Mouse (Mus musculus) thymus, postnatal 4 days (tissue): ENCODE measurements around the gene Spsb1.

Experiments
- DNase-seq: peaks from one replicate; pipeline ENCODE4 v3.0.0; 2021

The Spsb1 gene

GRCm38 (mm10) chr4:149951201-149951600 lies 3.6 kb downstream of the Spsb1 start:
- no peak for DNase-seq

DNA sequence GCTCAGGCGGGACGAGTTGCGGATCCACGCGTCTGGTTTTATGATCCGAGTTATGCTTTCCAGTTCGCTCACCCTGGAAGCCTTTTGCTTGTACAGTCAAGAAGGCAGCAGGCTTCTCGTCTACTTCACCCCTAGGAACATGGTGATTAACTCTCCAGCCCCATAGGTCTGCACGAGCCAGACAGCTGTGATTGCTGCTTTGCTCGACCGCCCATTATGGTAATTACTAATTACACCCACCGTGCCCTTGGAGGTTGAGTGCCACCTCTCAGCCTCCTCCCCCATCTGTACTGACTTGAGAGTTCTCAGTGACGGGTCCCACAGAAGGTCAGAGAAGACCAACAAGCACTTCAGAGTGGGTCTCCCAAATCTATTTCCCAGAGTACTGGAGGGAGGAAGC lies 5.2 kb downstream of the Spsb1 start:
- DNase-seq = no peak

DNA sequence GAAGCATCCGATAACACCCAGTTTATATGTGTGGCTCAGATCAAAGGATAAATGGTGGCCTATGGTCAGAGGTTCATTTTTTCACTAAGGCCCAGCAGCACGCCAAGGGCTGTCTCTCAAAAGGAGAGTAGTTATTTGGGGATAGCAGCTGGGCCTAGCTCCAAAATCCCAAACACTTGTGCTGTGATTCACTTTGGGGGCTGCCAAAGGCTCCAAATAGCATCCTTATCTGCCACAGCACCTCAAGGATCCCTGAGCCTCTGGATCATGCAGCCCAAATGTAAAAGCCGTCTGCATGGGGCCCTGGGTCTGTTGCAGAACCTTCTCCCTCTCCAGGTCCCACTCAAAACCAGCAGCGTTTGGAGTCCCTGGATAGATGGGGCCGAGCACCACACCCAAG lies 6.7 kb downstream of the Spsb1 start:
- no peak for DNase-seq

DNA sequence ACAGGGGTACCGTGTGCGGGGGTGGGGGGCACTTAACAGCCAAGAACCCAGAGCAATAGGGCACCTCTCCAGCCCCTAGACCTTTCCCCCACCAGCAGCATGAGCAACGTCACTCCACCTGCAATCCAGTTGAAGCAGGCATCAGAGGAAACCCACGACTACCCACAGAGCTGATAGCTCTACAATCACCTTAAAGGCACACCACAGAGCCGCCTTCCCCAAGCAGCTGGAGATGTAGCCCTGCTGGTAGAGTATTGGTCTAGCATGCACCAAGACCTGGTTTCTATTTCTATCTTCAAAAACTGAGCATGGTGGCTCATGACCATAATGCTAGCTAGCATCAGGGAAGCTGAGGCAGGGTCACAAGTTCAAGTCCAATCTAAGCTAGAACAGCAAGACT lies 7.4 kb downstream of the Spsb1 start:
- peak; percentile 34 for DNase-seq

DNA sequence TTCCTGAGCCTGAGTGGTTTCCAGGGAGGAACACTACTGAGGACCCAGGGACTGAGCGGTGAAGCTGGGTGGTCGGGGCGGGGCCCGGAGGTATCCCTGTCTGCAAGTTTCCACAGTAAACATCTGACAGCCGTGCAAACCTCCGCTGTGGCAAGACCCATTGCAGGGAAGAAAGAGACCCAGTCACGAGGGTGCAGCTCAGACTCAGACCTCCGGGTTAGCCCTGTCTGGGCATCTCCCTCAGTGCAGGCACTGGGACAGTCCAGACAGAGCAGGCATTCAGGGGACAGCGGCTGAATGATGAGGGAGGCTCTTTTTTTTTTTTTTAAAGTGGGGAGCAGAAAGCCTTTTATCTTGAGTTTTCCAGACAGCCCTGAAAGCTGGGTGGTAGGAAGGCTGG lies 9.6 kb downstream of the Spsb1 start:
- no peak for DNase-seq

- DNase-seq = no peak
Observed at GRCm38 (mm10) chr4:149944214-149944613, 10.6 kb downstream of the Spsb1 start.

DNA sequence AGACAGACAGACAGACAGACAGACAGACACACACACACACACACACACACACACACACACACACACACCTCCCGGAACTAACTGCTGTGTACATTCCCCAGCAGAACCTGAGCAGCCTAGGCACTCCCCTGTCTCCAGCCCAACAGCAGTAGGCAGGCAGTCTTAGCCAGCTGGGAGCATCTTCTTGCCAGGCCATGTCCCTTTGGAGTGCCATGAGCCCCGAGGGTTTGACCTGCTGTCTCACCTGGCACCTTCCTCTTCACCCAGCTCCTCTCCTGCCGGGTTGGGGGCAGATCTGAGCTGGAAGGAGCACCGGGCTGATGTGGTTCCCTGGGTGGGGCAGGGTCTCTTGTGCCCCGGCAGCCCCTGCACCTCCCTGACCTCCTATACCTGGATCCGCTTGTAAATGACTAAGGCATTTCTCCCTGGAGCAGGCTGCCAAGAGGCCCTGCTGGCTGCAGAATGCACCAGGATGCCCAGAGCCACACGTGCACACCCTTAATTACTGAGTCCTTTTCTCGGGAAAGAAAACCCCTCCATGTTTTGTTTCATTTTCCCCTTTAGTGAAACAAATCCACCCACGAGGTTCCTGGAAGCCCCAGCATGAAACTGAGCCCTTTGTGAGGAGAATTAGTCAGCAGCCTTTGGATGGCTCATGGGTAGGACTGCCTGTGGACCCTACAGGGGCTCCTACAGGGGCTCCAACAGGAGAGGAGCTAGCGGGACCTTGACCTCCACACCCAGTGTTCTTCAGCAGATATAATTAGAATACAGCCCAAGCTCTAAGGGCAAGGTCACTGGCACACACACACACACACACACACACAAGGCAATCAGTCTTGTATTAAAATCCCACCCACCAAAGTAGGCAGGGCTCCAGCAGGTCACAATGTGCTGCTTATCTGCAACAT lies 11.8 kb downstream of the Spsb1 start:
- DNase-seq = no peak

GRCm38 (mm10) chr4:149941067-149941755 lies 13.6 kb downstream of the Spsb1 start:
- DNase-seq = no peak

DNA sequence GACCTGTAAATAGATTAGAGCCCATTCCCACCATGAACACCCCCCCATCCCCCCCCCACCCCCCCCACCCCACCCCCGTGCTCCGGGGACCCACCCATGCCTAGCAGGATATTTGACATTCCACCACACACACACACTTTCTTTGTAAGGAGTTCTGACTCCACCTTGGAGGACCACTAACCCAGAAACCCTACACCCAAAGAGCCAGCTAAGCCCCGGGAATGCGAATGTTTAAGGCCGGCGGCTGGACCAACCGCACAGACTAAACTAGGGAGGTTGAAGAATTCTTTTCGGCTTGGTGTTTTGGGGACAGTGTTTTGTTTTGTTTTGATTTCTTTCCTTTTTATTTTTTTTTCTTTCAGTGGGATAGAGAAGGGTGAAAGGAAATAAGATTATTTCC lies 16.1 kb downstream of the Spsb1 start:
- no peak for DNase-seq

DNA sequence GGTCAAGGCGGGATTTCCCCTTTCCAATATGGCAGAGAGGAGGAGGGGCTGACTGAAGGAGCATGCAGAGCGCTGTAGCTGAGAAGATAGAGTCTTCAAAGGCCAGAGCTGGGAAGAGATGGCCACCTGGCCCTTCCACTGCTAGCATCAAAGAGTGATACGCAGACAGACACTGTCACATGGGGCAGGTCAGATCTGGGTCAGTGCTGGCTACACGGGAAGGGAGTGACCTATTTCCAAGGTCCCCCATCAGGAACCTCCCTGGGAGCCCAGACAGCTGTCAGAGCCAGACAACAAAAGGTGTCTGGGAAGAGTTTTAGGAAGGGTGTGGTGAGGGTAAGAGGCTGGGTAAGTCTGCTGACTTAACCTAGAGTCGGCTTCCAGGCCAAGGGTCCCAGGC lies 17.9 kb downstream of the Spsb1 start:
- no peak for DNase-seq

DNA sequence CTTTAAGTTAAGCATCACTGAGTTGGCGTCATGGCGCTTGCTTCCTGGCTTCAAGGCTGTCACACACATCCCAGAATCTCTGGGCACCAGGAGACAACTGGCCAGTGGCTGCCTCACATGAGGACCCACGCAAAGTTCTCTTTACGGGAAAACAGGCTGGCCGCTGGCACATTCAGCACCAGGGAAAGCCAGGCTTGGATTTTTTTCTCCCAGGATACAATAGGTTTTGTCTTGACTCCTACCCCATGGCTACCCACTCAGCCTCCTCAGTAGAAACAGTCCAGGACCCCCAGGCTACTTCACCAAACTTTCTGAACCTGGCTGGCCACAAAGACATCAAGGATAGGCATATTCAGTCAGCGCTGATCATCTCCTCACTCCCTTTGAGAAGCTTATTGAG lies 19.4 kb downstream of the Spsb1 start:
- DNase-seq = no peak

- DNase-seq = no peak
Observed at GRCm38 (mm10) chr4:149933519-149934245, 21.2 kb downstream of the Spsb1 start.

DNA sequence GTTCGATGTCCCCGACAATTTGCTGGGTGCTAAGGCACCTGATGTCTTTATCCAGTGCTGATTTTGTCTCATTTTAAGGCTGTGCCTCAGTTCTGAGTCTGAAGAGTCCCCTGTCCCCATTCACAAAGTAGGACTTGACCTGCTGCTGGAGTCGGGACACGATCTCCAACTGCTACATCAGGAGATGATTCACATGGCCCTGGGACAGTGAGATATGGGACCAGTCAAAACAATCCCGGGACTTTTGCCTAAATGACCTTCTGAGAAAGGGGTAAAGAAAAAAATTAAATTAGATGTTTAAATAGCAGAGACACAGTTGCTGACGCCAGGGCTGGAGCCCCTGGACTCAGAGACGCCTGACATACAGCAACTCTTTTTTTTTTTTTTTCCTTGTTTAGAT lies 21.8 kb downstream of the Spsb1 start:
- DNase-seq = no peak

GRCm38 (mm10) chr4:149932108-149932815 lies 22.6 kb downstream of the Spsb1 start:
- no peak for DNase-seq

- no peak for DNase-seq
Observed at GRCm38 (mm10) chr4:149930755-149931154, 24.1 kb downstream of the Spsb1 start.

GRCm38 (mm10) chr4:149923014-149923413 lies 31.8 kb downstream of the Spsb1 start:
- DNase-seq = no peak

DNA sequence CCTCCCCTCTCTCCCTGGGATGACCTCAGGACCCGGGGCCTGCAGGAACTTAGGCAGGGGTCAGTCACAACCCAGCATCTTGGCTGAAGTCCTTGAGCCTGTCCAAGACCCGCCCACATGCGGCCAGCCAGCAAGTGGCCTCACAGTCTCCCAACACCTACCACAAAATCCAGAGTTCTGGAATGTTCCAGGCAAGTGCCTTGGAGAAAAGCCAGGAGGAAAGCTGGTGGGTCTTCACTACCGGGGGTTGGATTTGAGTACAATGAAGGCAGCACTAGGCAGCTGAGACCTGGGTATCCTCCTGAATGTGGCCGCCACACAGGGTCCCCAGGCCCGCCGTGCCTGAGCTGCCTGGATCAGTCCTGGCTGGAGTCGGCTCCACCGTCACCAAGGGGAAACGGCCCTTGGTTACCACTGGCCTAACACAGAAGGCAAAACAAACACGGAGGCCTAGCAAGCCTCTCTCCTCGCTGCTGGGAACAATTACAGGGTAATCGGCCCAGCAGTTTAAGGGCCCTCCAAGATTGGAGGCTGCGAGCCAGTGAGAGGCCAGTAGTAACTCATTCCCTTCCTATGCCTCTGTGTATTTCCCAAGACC lies 32.6 kb downstream of the Spsb1 start:
- no peak for DNase-seq

DNA sequence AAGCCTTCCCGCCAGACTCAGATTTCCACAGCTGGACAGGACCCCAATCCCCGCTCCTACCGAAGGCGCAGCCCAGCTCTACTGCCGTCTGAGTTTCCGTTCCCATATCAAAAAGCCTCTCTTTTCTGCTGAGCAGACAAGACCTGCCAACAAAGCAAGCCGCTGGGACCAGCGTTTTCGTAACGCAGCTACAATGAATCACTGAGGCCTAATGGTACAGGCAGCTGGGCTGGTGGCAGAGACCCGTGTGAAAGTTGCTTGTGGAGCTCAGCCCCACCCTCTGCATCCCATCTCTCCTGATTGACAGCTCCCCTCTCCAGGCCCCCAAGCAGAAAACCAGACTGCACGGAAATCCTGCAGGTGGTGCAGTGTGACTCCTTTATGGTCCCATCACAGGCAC lies 34.0 kb downstream of the Spsb1 start:
- DNase-seq = no peak

- no peak for DNase-seq
Observed at GRCm38 (mm10) chr4:149918455-149919070, 36.3 kb downstream of the Spsb1 start.

GRCm38 (mm10) chr4:149916831-149917230 lies 38.0 kb downstream of the Spsb1 start:
- DNase-seq = no peak

- DNase-seq = no peak
Observed at GRCm38 (mm10) chr4:149913709-149914370, 41.0 kb downstream of the Spsb1 start.

- DNase-seq = peak; percentile 70
Observed at GRCm38 (mm10) chr4:149912451-149912850, 42.4 kb downstream of the Spsb1 start.
